Mouse (Mus musculus) embryonic stem cell, embryonic (primary cell): ENCODE results near the gene Mmp15.

ENCODE experiments used
- CTCF ChIA-PET, 4 experiments: fragments of 300-600 bp in 2 of 4; fragments of 350-600 bp in 2 of 4; sonication (Branson Sonifier 250); formaldehyde crosslinking; loops; one replicate each; lab custom pipeline; 2022; ENCODE audit warnings: inconsistent platforms in 2 of 4; lab: Charles Lee
- POLR2A ChIA-PET, 4 experiments: fragments of 300-600 bp in 2 of 4; fragments of 350-600 bp in 2 of 4; sonication (Branson Sonifier 250); formaldehyde crosslinking; loops; one replicate each; lab custom pipeline; 2022; ENCODE audit warnings: antibody characterized with exemption in 4 of 4, inconsistent platforms in 1 of 4; lab: Charles Lee

Mmp15 gene

DNA sequence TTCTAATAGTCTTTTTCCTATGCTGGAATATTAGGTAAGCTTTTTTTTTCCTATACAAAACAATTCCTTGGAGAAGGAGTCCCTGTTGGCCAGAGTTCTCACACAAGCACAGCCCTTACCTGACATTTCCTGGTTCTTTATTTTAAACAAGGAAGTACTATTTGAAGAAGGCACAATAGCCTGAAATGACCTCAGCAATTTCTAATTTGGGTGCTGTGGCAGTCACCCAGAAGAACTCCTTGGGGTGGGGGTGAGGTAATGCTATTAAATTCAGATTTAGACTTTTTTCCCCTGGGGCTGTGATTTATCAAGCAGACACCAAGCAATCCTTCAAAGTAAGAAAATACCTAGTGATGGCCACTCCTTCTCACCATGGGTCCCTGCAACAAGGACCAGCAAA lies 28.9 kb downstream of the Mmp15 start:
- POLR2A ChIA-PET, result interaction anchor here in 1 of 4 experiments (1.5 kb wide), 1 partner anchor 28 kb away, joined by 5 read pairs; the partner anchor contains the start of gene Mmp15

DNA sequence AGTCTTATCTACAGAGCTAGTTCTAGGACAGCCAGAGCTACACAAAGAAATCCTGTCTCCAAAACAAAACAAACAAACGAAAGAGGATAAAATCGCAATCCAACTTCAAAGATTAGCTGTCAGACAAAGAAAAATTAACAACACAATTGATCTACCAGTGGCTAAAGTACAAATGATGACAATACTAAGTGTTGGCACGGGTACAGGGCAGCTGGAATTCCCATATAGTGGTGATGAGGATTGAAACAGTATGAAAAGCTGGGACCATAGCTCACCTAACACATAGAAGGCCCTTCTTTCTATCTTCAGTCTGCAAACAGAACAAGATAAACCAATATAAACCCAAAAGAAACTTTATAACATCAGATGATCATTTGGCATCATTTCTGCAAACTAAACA lies 29.5 kb downstream of the Mmp15 start:
- CTCF ChIA-PET, result interaction anchor here in 1 of 4 experiments (0.8 kb wide), 1 partner anchor 46 kb away, joined by 3 read pairs; no protein-coding TSS in a partner anchor

More for the DNA sequence above, 28.9 kb downstream of the Mmp15 start:
- CTCF ChIA-PET, result no interaction called here

GRCm38 (mm10) chr8:95384501-95384900 lies 32.4 kb downstream of the Mmp15 start:
- CTCF ChIA-PET, result interaction anchor here in 3 of 4 experiments (0.6 to 1.5 kb wide), 4 partner anchors 17 to 133 kb away, joined by 3 read pairs; no protein-coding TSS in a partner anchor
- POLR2A ChIA-PET, result interaction anchor here in 3 of 4 experiments (0.8 to 1.1 kb wide), 3 partner anchors 9 to 102 kb away, joined by 3 to 4 read pairs (median 3); no protein-coding TSS in a partner anchor

More for the DNA sequence above, 29.5 kb downstream of the Mmp15 start:
- POLR2A ChIA-PET, result interaction anchor here in 1 of 4 experiments (0.8 to 1.5 kb wide), 2 partner anchors 29 to 82 kb away, joined by 3 to 5 read pairs; partner anchors contain the start of gene Mmp15

DNA sequence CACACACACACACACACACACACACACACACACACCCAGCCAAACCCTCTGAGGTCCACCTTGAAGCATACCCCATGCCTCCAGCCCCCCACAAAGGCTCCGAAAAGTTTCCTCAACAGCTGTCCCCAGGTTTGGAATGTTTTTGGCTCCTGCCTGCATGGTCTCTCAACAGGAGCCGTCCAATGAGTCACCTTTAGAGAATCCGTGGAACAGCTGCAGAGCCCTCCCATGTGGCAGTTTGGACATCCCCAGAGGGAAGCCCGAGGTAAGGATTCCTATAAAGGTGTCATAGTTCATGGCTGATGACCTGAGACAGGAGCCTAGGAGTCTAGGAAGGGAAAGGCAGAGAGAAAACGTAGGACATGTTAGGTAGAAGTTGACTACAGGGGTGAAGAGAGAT lies 34.0 kb downstream of the Mmp15 start:
- CTCF ChIA-PET, result interaction anchor here in 1 of 4 experiments (0.7 kb wide), 1 partner anchor 41 kb away, joined by 5 read pairs; no protein-coding TSS in a partner anchor

GRCm38 (mm10) chr8:95387221-95387620 lies 35.2 kb downstream of the Mmp15 start:
- ChIA-PET CTCF (no interaction called here), POLR2A (interaction anchor here in 3 of 4 experiments (0.7 to 2.0 kb wide), 3 partner anchors 8 to 40 kb away, joined by 3 to 5 read pairs (median 3); no protein-coding TSS in a partner anchor)

More for the DNA sequence above, 34.0 kb downstream of the Mmp15 start:
- POLR2A ChIA-PET, result no interaction called here

GRCm38 (mm10) chr8:95387936-95388335 lies 35.9 kb downstream of the Mmp15 start:
- ChIA-PET CTCF (no interaction called here), POLR2A (interaction anchor here in 3 of 4 experiments (0.7 to 2.0 kb wide), 5 partner anchors 9 to 40 kb away, joined by 3 to 5 read pairs (median 3); partner anchors contain the start of gene Mmp15 (in 1 of the 3))

DNA sequence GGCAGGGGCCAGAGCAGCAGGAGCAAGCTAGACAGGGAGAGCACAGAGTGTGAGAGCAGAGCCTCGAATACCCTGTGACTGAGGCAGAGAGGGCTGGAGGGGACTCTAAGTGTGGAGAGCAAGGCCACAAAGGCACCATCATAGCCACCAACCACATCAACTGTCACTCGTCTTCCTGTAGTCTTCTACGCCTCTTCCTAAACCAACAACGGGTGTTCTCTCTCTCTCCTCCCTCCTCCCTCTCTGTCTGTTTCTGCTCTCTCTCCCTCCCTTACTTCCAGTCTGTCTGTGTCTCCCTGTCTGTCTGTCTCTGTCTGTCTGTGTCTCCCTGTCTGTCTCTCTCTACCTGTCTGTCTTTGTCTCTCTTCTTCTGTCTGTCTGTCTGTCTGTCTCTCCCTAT lies 38.2 kb downstream of the Mmp15 start:
- ChIA-PET CTCF (no interaction called here), POLR2A (no interaction called here)

DNA sequence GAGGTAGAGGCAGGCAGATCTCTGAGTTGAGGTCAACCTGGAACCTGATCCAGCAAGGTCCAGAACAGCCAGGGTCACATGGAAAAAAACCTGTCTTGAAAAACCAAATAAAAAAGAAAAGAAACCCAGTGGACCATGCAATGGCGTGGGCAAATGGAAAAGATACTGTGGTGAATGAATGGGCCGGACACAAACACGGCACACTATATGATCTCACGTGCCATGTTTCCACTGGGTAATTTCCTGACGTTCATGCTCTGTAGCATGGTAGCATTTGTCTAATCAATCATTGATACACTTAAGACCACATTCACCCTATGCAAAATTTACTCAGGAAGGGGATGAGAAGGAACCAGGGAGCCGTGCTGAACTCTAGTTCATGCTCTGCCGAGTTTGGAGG lies 39.0 kb downstream of the Mmp15 start:
- CTCF ChIA-PET, result no interaction called here
- POLR2A ChIA-PET, result interaction anchor here in 1 of 4 experiments (0.5 kb wide), 1 partner anchor 1901 kb away, joined by 3 read pairs; no protein-coding TSS in a partner anchor

- ChIA-PET POLR2A (no interaction called here), CTCF (interaction anchor here in 1 of 4 experiments (0.6 kb wide), 1 partner anchor 114 kb away, joined by 4 read pairs; no protein-coding TSS in a partner anchor)
Observed at GRCm38 (mm10) chr8:95392604-95393003, 40.5 kb downstream of the Mmp15 start.

- ChIA-PET POLR2A (interaction anchor here in 3 of 4 experiments (0.6 to 2.7 kb wide), 18 partner anchors 12 to 165 kb away, joined by 3 to 14 read pairs (median 3); partner anchors contain the start of genes Mmp15 (in 2 of the 3), Usb1 (in 2 of the 3), Zfp319 (in 2 of the 3) and Cfap20 (in 1 of the 3)), CTCF (interaction anchor here in 3 of 4 experiments (0.5 to 3.3 kb wide), 7 partner anchors 15 to 1208 kb away, joined by 3 to 19 read pairs (median 5); partner anchors contain the start of gene Usb1 (in 1 of the 3))
Observed at GRCm38 (mm10) chr8:95395186-95395918, 43.3 kb downstream of the Mmp15 start.

GRCm38 (mm10) chr8:95396752-95397151 lies 44.7 kb downstream of the Mmp15 start:
- CTCF ChIA-PET, result interaction anchor here in 3 of 4 experiments (0.6 to 3.3 kb wide), 4 partner anchors 12 to 31 kb away, joined by 3 to 19 read pairs (median 4); no protein-coding TSS in a partner anchor
- POLR2A ChIA-PET, result interaction anchor here in 2 of 4 experiments (0.9 to 2.7 kb wide), 7 partner anchors 12 to 65 kb away, joined by 3 to 14 read pairs (median 4); partner anchors contain the start of genes Mmp15 (in 2 of the 2), Usb1 (in 2 of the 2), Zfp319 (in 2 of the 2) and Cfap20 (in 1 of the 2)

DNA sequence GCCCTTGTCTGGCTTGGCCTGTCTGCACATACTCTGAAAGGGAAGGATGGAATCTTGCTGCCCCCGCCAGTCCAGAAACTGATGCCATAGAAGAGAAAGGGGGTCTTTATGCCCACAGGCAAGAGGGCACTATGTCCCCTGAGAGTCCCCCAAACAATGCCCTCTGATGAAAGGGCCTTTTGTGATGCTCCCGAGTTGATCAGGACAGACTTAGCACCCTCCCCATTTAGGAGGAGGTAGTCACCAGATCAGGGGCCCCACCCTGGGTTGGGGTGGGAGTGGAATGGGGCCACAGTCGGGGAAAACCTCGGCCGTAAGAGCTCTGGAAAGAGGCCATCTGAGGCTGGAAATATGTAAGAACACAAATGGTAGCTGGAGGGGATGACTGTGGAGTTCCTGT lies 45.1 kb downstream of the Mmp15 start:
- CTCF ChIA-PET, result interaction anchor here in 3 of 4 experiments (0.6 to 3.3 kb wide), 5 partner anchors 11 to 559 kb away, joined by 3 to 19 read pairs (median 4); no protein-coding TSS in a partner anchor
- POLR2A ChIA-PET, result interaction anchor here in 2 of 4 experiments (0.9 to 2.7 kb wide), 7 partner anchors 11 to 65 kb away, joined by 3 to 14 read pairs (median 4); partner anchors contain the start of genes Mmp15 (in 2 of the 2), Usb1 (in 2 of the 2), Zfp319 (in 2 of the 2) and Cfap20 (in 1 of the 2)

DNA sequence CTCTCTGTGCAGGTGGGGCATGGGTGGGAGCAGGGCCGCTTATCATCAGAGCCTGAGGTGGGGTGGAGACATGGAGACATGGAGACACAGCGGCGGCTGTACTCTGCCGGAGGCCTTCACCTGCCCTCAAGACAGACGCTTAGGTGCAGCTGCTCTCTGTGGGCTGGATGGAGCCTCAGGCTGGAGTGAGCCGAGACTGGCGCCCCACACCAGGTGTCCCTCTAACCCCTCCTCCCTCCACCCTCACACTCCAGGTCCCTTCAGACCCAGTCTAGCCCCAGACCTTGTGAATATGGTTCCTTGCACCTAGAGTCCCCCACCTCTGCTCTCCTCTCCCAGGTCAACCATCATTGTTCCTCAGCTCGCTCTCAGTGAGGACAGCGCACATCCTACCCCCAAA lies 47.1 kb downstream of the Mmp15 start:
- ChIA-PET CTCF (no interaction called here), POLR2A (interaction anchor here in 1 of 4 experiments (1.2 kb wide), 2 partner anchors 47 to 54 kb away, joined by 3 read pairs; partner anchors contain the start of gene Mmp15)

DNA sequence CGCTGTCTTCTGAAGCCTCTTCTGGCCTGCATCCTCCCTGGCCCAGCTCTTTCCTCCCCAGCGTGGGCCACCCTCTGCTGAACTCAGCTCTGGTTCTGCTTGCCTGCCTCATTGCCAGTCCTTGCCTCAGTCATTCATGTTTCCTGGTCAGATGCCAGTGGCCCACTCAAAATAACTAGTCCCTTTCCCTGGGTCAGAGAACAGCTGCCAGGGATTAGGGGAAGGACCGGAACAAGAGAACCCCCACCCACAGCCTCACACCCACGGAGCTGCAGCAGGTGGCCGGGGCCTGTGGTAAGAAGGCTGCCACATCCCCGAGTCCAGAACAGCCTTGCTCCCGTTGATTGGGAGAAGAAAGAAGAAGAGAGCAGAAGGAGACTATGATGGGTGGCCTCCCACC lies 49.0 kb downstream of the Mmp15 start:
- CTCF ChIA-PET, result interaction anchor here in 1 of 4 experiments (1.0 kb wide), 1 partner anchor 22 kb away, joined by 3 read pairs; no protein-coding TSS in a partner anchor
- POLR2A ChIA-PET, result no interaction called here

GRCm38 (mm10) chr8:95409518-95409917 lies 57.5 kb downstream of the Mmp15 start:
- ChIA-PET CTCF (interaction anchor here in 3 of 4 experiments (0.5 to 3.6 kb wide), 5 partner anchors 13 to 111 kb away, joined by 3 to 18 read pairs (median 5); no protein-coding TSS in a partner anchor), POLR2A (interaction anchor here in 2 of 4 experiments (1.0 to 1.5 kb wide), 3 partner anchors 10 to 13 kb away, joined by 3 to 5 read pairs (median 5); no protein-coding TSS in a partner anchor)

DNA sequence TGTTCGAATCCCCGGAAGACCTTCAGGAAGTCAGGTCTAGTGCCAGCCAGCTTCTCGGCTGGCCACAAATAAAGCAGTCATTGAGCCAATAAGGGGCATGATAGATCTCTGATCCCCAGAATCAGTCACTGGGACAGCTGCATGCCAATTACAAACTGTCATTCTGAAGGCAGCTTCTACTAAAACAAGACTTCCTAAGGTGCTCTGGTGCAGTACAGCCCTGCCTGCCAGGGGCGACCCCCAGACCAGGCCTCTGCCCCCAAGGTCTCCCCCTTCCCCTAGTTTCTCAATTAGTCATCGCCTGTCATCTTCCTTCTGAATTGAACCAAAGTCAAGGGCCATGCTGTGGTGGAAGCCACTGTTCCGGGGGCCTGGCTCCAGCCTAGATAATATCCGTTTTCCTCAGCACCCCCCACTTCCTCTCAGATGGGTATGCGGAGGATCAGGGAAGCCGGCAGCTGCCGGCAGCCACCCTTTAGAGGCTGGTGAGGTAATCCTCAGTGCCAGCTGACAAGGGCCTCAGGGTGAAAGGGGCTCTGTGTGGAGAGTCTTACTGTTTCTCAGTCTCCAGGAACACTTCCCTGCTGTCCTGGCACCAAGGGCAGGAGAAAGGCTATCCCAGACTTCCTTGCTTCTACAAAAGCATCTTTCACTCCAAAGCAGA lies 59.4 kb downstream of the Mmp15 start:
- ChIA-PET CTCF (interaction anchor here in 1 of 4 experiments (3.6 kb wide), 1 partner anchor 16 kb away, joined by 18 read pairs; no protein-coding TSS in a partner anchor), POLR2A (interaction anchor here in 2 of 4 experiments (0.5 to 1.5 kb wide), 8 partner anchors 8 to 403 kb away, joined by 3 to 6 read pairs (median 4); partner anchors contain the start of gene Mmp15 (in 1 of the 2))

GRCm38 (mm10) chr8:95422193-95422810 lies 70.2 kb downstream of the Mmp15 start:
- ChIA-PET POLR2A (interaction anchor here in 2 of 4 experiments (0.6 to 1.3 kb wide), 4 partner anchors 12 to 73 kb away, joined by 3 to 8 read pairs (median 4); no protein-coding TSS in a partner anchor), CTCF (interaction anchor here in 3 of 4 experiments (0.5 to 1.4 kb wide), 3 partner anchors 12 to 143 kb away, joined by 3 to 6 read pairs (median 4); no protein-coding TSS in a partner anchor)
